Mouse (Mus musculus) neural tube, embryonic 13.5 days (tissue): ENCODE data around the gene Zfp988. TPM values are rescaled to one million over a fixed set of nuclear protein-coding genes. Genes with fewer than 3 reads are reported as not detected.
"Not testable (repeated sequence)": the region's sequence is repeated elsewhere in the genome, so short reads cannot be mapped to it uniquely, and the experiment has no call there.

Experiments used
- ATAC-seq: fragments of 200-750 bp; cut with Nextera tagmentation; 2 replicates; pipeline ENCODE4 v1.8.0; 2017; ENCODE audit warnings: low read depth, mild to moderate bottlenecking, moderate TSS enrichment, moderate library complexity
- H3K27ac ChIP-seq: fragments of 300-500 bp; sonication (generic); replicated peaks from 2 replicates; pipeline ENCODE4 v1.5.1; 2015; ENCODE audit warnings: moderate library complexity, mild to moderate bottlenecking, inconsistent platforms
- H3K27me3 ChIP-seq: fragments of 300-500 bp; sonication (generic); 2 replicates; pipeline ENCODE4 v1.6.1; 2015; ENCODE audit warnings: mild to moderate bottlenecking, inconsistent platforms
- H3K36me3 ChIP-seq: fragments of 300-500 bp; sonication (generic); 2 replicates; pipeline ENCODE4 v1.6.1; 2015; ENCODE audit warnings: mild to moderate bottlenecking, inconsistent platforms
- H3K4me1 ChIP-seq: fragments of 300-500 bp; sonication (generic); replicated peaks from 2 replicates; pipeline ENCODE4 v1.6.1; 2015; ENCODE audit warnings: inconsistent platforms
- H3K4me2 ChIP-seq: fragments of 300-500 bp; sonication (generic); 2 replicates; pipeline ENCODE4 v1.6.1; 2015; ENCODE audit warnings: inconsistent platforms, mild to moderate bottlenecking, moderate library complexity
- H3K4me3 ChIP-seq: fragments of 300-500 bp; sonication (generic); 2 replicates; pipeline ENCODE4 v1.5.1; 2015; ENCODE audit warnings: mild to moderate bottlenecking, inconsistent platforms
- H3K9ac ChIP-seq: fragments of 300-500 bp; sonication (generic); 2 replicates; pipeline ENCODE4 v1.6.1; 2015; ENCODE audit warnings: moderate library complexity, mild to moderate bottlenecking, inconsistent platforms
- H3K9me3 ChIP-seq: fragments of 300-500 bp; sonication (generic); 2 replicates; pipeline ENCODE4 v1.6.1; 2016; ENCODE audit warnings: inconsistent platforms
- WGBS: fragments of 180-500 bp; shearing (Covaris S2); methylation state at CpG from one replicate; pipeline ENCODE4 v1.1.7; 2015; 5-methylcytosine and 5-hydroxymethylcytosine counted together
- polyA plus RNA-seq: library from polyadenylated mRNA; unstranded; fragments of >200 nt; fragmentation: Nextera tagmentation; extraction: Ambion mirVana; gene quantifications from 2 replicates; pipeline ENCODE4 v1.2.1, GENCODE M21; 2015

Gene Zfp988
- polyA plus RNA-seq, 1 experiment from 2014 or later = 0.20 TPM

DNA sequence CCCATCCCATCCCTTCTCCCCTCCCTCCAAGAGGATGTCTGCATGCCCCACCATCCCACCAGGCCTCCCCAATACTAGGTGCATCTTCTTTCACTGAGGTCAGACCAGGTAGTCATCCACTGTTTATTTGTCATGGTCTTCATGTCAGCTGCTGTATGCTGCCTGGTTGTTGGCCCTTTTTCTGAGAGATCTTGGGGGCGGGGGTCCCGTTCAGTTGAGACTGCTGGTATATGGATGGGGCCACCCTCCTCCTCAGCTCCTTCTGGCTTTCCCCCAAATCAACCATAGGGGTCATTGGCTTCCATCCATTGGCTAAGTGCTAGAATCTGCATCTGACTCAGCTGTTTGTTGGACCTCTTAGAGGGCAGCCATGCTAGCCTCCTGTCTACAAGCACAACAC lies 64.1 kb downstream of the Zfp988 start:
- not testable (repeated sequence) for H3K4me3 ChIP-seq, H3K36me3 ChIP-seq, H3K27ac ChIP-seq, H3K9ac ChIP-seq, ATAC-seq, H3K9me3 ChIP-seq, H3K4me1 ChIP-seq, H3K27me3 ChIP-seq, H3K4me2 ChIP-seq
- no CpG with 5 or more reads among the region's 2 CpGs for WGBS

- H3K36me3 ChIP-seq, ATAC-seq: not testable (repeated sequence)
- WGBS = 94% methylated on average over 4 of the region's 4 CpGs
Observed at GRCm38 (mm10) chr4:147383199-147383598, 77.7 kb downstream of the Zfp988 start.

More at GRCm38 (mm10) chr4:147383199-147383598, 77.7 kb downstream of the Zfp988 start:
- H3K4me1 ChIP-seq, H3K4me3 ChIP-seq, H3K27ac ChIP-seq, H3K9me3 ChIP-seq, H3K9ac ChIP-seq, H3K4me2 ChIP-seq, H3K27me3 ChIP-seq: not testable (repeated sequence)

Other genes starting within 250 kb of the Zfp988 start
- 6.0 and 6.4 TPM in 2 replicates for gene Zfp991, start 173.6 kb upstream of the Zfp988 start, polyA plus RNA-seq
- not detected in 2 replicates for gene Zfp978, start 55.6 kb downstream of the Zfp988 start, polyA plus RNA-seq
- gene Zfp982, start 186.7 kb downstream of the Zfp988 start, polyA plus RNA-seq = 4.2 and 4.8 TPM in 2 replicates
- 0.61 and 0.64 TPM in 2 replicates for gene Gm16503, start 234.5 kb downstream of the Zfp988 start, polyA plus RNA-seq
- 0.14 and 0.18 TPM in 2 replicates for gene Zfp985, start 247.6 kb downstream of the Zfp988 start, polyA plus RNA-seq